Mouse (Mus musculus) gastrocnemius, postnatal 36 days (tissue): Measurements from ENCODE around the gene Ctsa. TPM values are rescaled to one million over a fixed set of nuclear protein-coding genes. Genes with fewer than 3 reads are reported as not detected.
"Not testable (repeated sequence)": the region's sequence is repeated elsewhere in the genome, so short reads cannot be mapped to it uniquely, and the experiment has no call there.

Experiments used
- DNase-seq, 2 experiments: peaks; one replicate each; pipeline ENCODE4 v3.0.0; 2022
- intact Hi-C: fragments of 180-260 bp; cut with DNase I; formaldehyde crosslinking; loops from one replicate; pipeline ENCODE4 v1.15.1; 2025
- long read RNA-seq, 2 experiments: library from polyadenylated mRNA; stranded (forward); transcript quantifications; one replicate each; pipeline ENCODE4 v2.0.0; 2021
- total RNA-seq, 2 experiments: library from RNA; stranded (reverse); gene quantifications; 2 replicates each; pipeline ENCODE4 v1.2.3; 2021

Ctsa gene
- total RNA-seq = 10 to 100 TPM; 45.6 to 49.4 TPM
- long read RNA-seq, experiment 1, transcript Ctsa-202 (15 exons, 2,534 nt) = major isoform, 11 of 83 reads
- long read RNA-seq, experiment 1, partial matches to known transcripts = 63 of 83 reads
- long read RNA-seq, experiment 1, other reads (novel, unspliced or antisense) = 7 of 83 reads
- long read RNA-seq, experiment 2, transcript Ctsa-202 (15 exons, 2,534 nt) = major isoform, 15 of 94 reads
- long read RNA-seq, experiment 2, partial matches to known transcripts = 71 of 94 reads
- long read RNA-seq, experiment 2, other reads (novel, unspliced or antisense) = 5 of 94 reads

GRCm38 (mm10) chr2:164832748-164833301 lies at the start of gene Ctsa:
Gene Ctsa (plus strand): TSS chr2:164832873.
- peak; percentile 71 for DNase-seq

GRCm38 (mm10) chr2:164783926-164784581 lies 48.6 kb upstream of the Ctsa start:
- no peak for DNase-seq
- intact Hi-C loops = no loop called here

More at GRCm38 (mm10) chr2:164832748-164833301, at the start of gene Ctsa:
- intact Hi-C loops = loop anchor here (10.0 kb wide), 1 partner anchor 72 kb away; no protein-coding TSS in a partner anchor

- no peak for DNase-seq
- intact Hi-C loops = no loop called here
Observed at GRCm38 (mm10) chr2:164784869-164785420, 47.7 kb upstream of the Ctsa start.

- intact Hi-C loops = no loop called here
- DNase-seq = peak; percentile 86 to 91
Observed at GRCm38 (mm10) chr2:164785481-164786387, 46.9 kb upstream of the Ctsa start, which contains the start of gene Snx21. Gene Snx21 (plus strand): TSS chr2:164785823.

GRCm38 (mm10) chr2:164786388-164786885 lies 46.2 kb upstream of the Ctsa start:
- DNase-seq = no peak
- intact Hi-C loops = no loop called here

GRCm38 (mm10) chr2:164787032-164787431 lies 45.6 kb upstream of the Ctsa start:
- no peak for DNase-seq
- intact Hi-C loops = no loop called here

- no peak for DNase-seq
- intact Hi-C loops = no loop called here
Observed at GRCm38 (mm10) chr2:164787779-164788178, 44.9 kb upstream of the Ctsa start.

- no peak for DNase-seq
- intact Hi-C loops = no loop called here
Observed at GRCm38 (mm10) chr2:164788411-164788810, 44.3 kb upstream of the Ctsa start.

- intact Hi-C loops = no loop called here
- peak in 1 of 2 experiments; percentile 34 for DNase-seq
Observed at GRCm38 (mm10) chr2:164790451-164790850, 42.2 kb upstream of the Ctsa start.

- intact Hi-C loops = no loop called here
- DNase-seq = no peak
Observed at GRCm38 (mm10) chr2:164791841-164792261, 40.8 kb upstream of the Ctsa start.

- intact Hi-C loops = no loop called here
- DNase-seq = no peak
Observed at GRCm38 (mm10) chr2:164792400-164793190, 40.1 kb upstream of the Ctsa start.

- intact Hi-C loops = no loop called here
- DNase-seq = no peak
Observed at GRCm38 (mm10) chr2:164793236-164793635, 39.4 kb upstream of the Ctsa start.

GRCm38 (mm10) chr2:164793772-164794171 lies 38.9 kb upstream of the Ctsa start:
- intact Hi-C loops = no loop called here
- no peak for DNase-seq

GRCm38 (mm10) chr2:164794293-164794692 lies 38.4 kb upstream of the Ctsa start:
- intact Hi-C loops = no loop called here
- DNase-seq = peak; percentile 63 to 85

- no peak for DNase-seq
- intact Hi-C loops = loop anchor here (5.0 kb wide), 1 partner anchor 119 kb away; no protein-coding TSS in a partner anchor
Observed at GRCm38 (mm10) chr2:164795868-164796267, 36.8 kb upstream of the Ctsa start.

GRCm38 (mm10) chr2:164798554-164798953 lies 34.1 kb upstream of the Ctsa start:
- DNase-seq = not testable (repeated sequence)
- intact Hi-C loops = loop anchor here (5.0 kb wide), 1 partner anchor 121 kb away; no protein-coding TSS in a partner anchor

GRCm38 (mm10) chr2:164800252-164801004 lies 32.2 kb upstream of the Ctsa start:
- no peak for DNase-seq
- intact Hi-C loops = no loop called here

- intact Hi-C loops = no loop called here
- no peak for DNase-seq
Observed at GRCm38 (mm10) chr2:164803201-164803920, 29.3 kb upstream of the Ctsa start.
